22 mouse cellular contexts compared by ENCODE assay signal in the genomic region with DNA sequence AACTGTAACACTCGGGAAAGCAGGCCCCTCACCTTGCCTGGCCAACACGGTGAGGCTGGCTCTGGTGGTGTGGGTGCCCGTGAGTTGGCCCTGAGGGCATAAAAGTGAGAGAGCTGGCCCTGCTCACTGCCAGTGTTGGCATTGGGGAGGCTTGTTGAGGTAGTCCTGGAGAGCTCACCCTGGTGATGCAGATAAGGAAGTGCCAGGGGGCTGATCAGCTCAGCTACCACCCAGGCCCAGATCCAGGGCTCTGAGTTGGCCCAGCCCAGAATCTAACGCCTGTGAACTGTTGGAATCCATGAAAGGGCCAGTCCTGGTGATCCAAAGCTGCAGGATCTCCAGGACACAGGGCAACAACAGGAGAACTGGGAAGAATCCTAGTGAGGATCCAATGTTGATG. TPM values are rescaled to one million over a fixed set of nuclear protein-coding genes. Genes with fewer than 3 reads are reported as not detected.
DNase-seq lines count a peak whose midpoint lies in the region; ATAC-seq and TF ChIP-seq lines count a peak whose summit lies in the region.
"Had no signal": no experiment of that assay in that cellular context is flagged by ENCODE, and none has a peak within 500 bp of the region (broad histone marks: within the 10 kb centered on the region; RNA-seq: fewer than 3 reads in every experiment).

No protein-coding gene starts in this region.

- H3K27me3 ChIP-seq in heart, embryonic 11.5 days (ENCODE audit: control insufficient read depth, insufficient read depth, low read length): no peaks in the 10 kb centered on the region
- no peaks in the 10 kb centered on the region for H3K27me3 ChIP-seq in midbrain, embryonic 10.5 days (ENCODE audit: low read depth, poor library complexity, severe bottlenecking)
- H3K27me3 ChIP-seq in midbrain, postnatal 0 days (ENCODE audit: insufficient read depth, low read length): no peaks in the 10 kb centered on the region
- no peaks in the 10 kb centered on the region for H3K27me3 ChIP-seq in forebrain, postnatal 0 days (ENCODE audit: insufficient read depth, low read length)
- H3K27me3 ChIP-seq: CH12.LX; embryonic facial prominence, embryonic 13.5 days; forebrain, embryonic 12.5 days; heart, embryonic 15.5 days; hindbrain, embryonic 12.5 days; intestine, embryonic 15.5 days had no signal

- ATAC-seq in heart, embryonic 11.5 days (replicated peaks; ENCODE audit: insufficient number of reproducible peaks, low FRiP score, low TSS enrichment): no peak
- no peak for ATAC-seq in midbrain, postnatal 0 days (ENCODE audit: low FRiP score)
- no peak for ATAC-seq in forebrain, postnatal 0 days
- ATAC-seq: forebrain, embryonic 16.5 days; intestine, embryonic 15.5 days had no signal

- H3K9me3 ChIP-seq in heart, embryonic 11.5 days (replicated peaks; ENCODE audit: control insufficient read depth, low read length): no peaks in the 10 kb centered on the region
- H3K9me3 ChIP-seq in midbrain, embryonic 10.5 days (replicated peaks): no peaks in the 10 kb centered on the region
- H3K9me3 ChIP-seq in midbrain, postnatal 0 days (ENCODE audit: low read length): no peaks in the 10 kb centered on the region
- no peaks in the 10 kb centered on the region for H3K9me3 ChIP-seq in forebrain, postnatal 0 days (ENCODE audit: low read length)
- H3K9me3 ChIP-seq: embryonic facial prominence, embryonic 13.5 days; forebrain, embryonic 12.5 days; heart, embryonic 15.5 days; hindbrain, embryonic 12.5 days; intestine, embryonic 15.5 days had no signal

- no peaks in the 10 kb centered on the region for H3K36me3 ChIP-seq in heart, embryonic 11.5 days (ENCODE audit: control insufficient read depth, insufficient read depth, low read length)
- H3K36me3 ChIP-seq in midbrain, embryonic 10.5 days: no peaks in the 10 kb centered on the region
- no peaks in the 10 kb centered on the region for H3K36me3 ChIP-seq in midbrain, postnatal 0 days (ENCODE audit: insufficient read depth, low read length)
- H3K36me3 ChIP-seq in forebrain, postnatal 0 days (ENCODE audit: insufficient read depth): no peaks in the 10 kb centered on the region
- H3K36me3 ChIP-seq: embryonic facial prominence, embryonic 13.5 days; forebrain, embryonic 12.5 days; heart, embryonic 15.5 days; hindbrain, embryonic 12.5 days; intestine, embryonic 15.5 days had no signal

- peak; percentile 17 for DNase-seq in heart, adult 8-10 months (ENCODE audit: low spot score)
- DNase-seq in midbrain, embryonic 10.5 days (ENCODE audit: low spot score): no peak
- DNase-seq in midbrain, postnatal 0 days (ENCODE audit: low spot score): no peak
- DNase-seq in heart, postnatal 10 days: peak; percentile 27 to 40
- DNase-seq in heart, postnatal 4 days: peak; percentile 19
- no peak for DNase-seq in forebrain, postnatal 0 days
- DNase-seq: adrenal gland, adult 2 months; adrenal gland, postnatal 25 days; cerebellum, adult 18-20 months; cerebellum, adult 9-11 months; cerebellum, postnatal 36 days; gastrocnemius, postnatal 14 days; kidney, adult 18-20 months had no signal

- H3K9ac ChIP-seq in heart, embryonic 11.5 days (ENCODE audit: low read depth, low read length): no peak overlapping the region
- no peak overlapping the region for H3K9ac ChIP-seq in midbrain, postnatal 0 days (replicated peaks; ENCODE audit: low read length, poor library complexity, severe bottlenecking)
- no peak overlapping the region for H3K9ac ChIP-seq in forebrain, postnatal 0 days
- H3K9ac ChIP-seq: embryonic facial prominence, embryonic 13.5 days; forebrain, embryonic 12.5 days; heart, embryonic 15.5 days; hindbrain, embryonic 12.5 days; intestine, embryonic 15.5 days had no signal

- H3K27ac ChIP-seq in heart, embryonic 11.5 days (ENCODE audit: low read depth, low read length): no peak overlapping the region
- H3K27ac ChIP-seq in midbrain, embryonic 10.5 days (replicated peaks): peak overlapping the region; percentile 42; the same call in 1 of the 2 replicates
- H3K27ac ChIP-seq in midbrain, postnatal 0 days (ENCODE audit: low read depth, low read length): no peak overlapping the region
- no peak overlapping the region for H3K27ac ChIP-seq in forebrain, postnatal 0 days (ENCODE audit: low read depth, low read length)
- H3K27ac ChIP-seq: embryonic facial prominence, embryonic 13.5 days; forebrain, embryonic 12.5 days; heart, embryonic 15.5 days; hindbrain, embryonic 12.5 days; intestine, embryonic 15.5 days had no signal

- H3K4me1 ChIP-seq in heart, embryonic 11.5 days (ENCODE audit: control insufficient read depth, insufficient read depth, low read length): no peaks in the 10 kb centered on the region
- no peaks in the 10 kb centered on the region for H3K4me1 ChIP-seq in midbrain, embryonic 10.5 days
- H3K4me1 ChIP-seq in midbrain, postnatal 0 days (ENCODE audit: insufficient read depth, low read length): no peaks in the 10 kb centered on the region
- H3K4me1 ChIP-seq in forebrain, postnatal 0 days (ENCODE audit: insufficient read depth): no peaks in the 10 kb centered on the region
- H3K4me1 ChIP-seq: embryonic facial prominence, embryonic 13.5 days; forebrain, embryonic 12.5 days; heart, embryonic 15.5 days; hindbrain, embryonic 12.5 days; intestine, embryonic 15.5 days had no signal

- no peak for TF ChIP-seq CTCF in midbrain, postnatal 0 days (IDR thresholded peaks at IDR 0.05)
- no peak for TF ChIP-seq CTCF in forebrain, postnatal 0 days (IDR thresholded peaks at IDR 0.05; ENCODE audit: low read depth)

- intact Hi-C loops in heart, postnatal 10 days (cut with DNase I): no loop called here

- H3K4me2 ChIP-seq in heart, embryonic 11.5 days: no peak overlapping the region
- H3K4me2 ChIP-seq in midbrain, postnatal 0 days (ENCODE audit: low read depth, low read length, poor library complexity, severe bottlenecking): no peak overlapping the region
- H3K4me2 ChIP-seq in forebrain, postnatal 0 days (ENCODE audit: low read depth): no peak overlapping the region
- H3K4me2 ChIP-seq: embryonic facial prominence, embryonic 13.5 days; forebrain, embryonic 12.5 days; heart, embryonic 15.5 days; hindbrain, embryonic 12.5 days; intestine, embryonic 15.5 days had no signal

- 79% methylated on average over 4 of the region's 4 CpGs for WGBS in heart, embryonic 11.5 days (ENCODE audit: insufficient replicate concordance)
- WGBS in midbrain, embryonic 10.5 days: 91% methylated on average over 4 of the region's 4 CpGs
- WGBS in midbrain, postnatal 0 days: 91% methylated on average over 4 of the region's 4 CpGs
- 80% methylated on average over 4 of the region's 4 CpGs for WGBS in forebrain, postnatal 0 days

- H3K4me3 ChIP-seq in heart, embryonic 11.5 days (ENCODE audit: low read depth, low read length): no peak overlapping the region
- no peak overlapping the region for H3K4me3 ChIP-seq in midbrain, embryonic 10.5 days
- H3K4me3 ChIP-seq in midbrain, postnatal 0 days (ENCODE audit: low read depth, low read length): no peak overlapping the region
- H3K4me3 ChIP-seq in forebrain, postnatal 0 days (ENCODE audit: low read depth, low read length): no peak overlapping the region
- H3K4me3 ChIP-seq: embryonic facial prominence, embryonic 13.5 days; forebrain, embryonic 12.5 days; heart, embryonic 15.5 days; hindbrain, embryonic 12.5 days; intestine, embryonic 15.5 days had no signal

RNA-seq across cellular contexts. Expression of a gene that starts 40.3 kb away (rescaled TPM):
- total RNA-seq in heart, adult 8-10 months (2022): under 1 TPM; 0.20 to 0.41 (median 0.28) TPM
- polyA plus RNA-seq in heart, embryonic 11.5 days (2014; fragmentation: Nextera tagmentation; extraction: Ambion mirVana): 0.08 and 0.30 TPM in 2 replicates
- 0.26 TPM in 1 of 2 replicates, not detected in the other for polyA plus RNA-seq in midbrain, embryonic 10.5 days (2016; fragmentation: Nextera tagmentation; extraction: Ambion mirVana)
- 0.57 and 0.82 TPM in 2 replicates for total RNA-seq in midbrain, postnatal 0 days (2014; rRNA removed)
- polyA plus RNA-seq in midbrain, postnatal 0 days (2015; fragmentation: Nextera tagmentation; extraction: Ambion mirVana): 0.12 and 0.35 TPM in 2 replicates
- total RNA-seq in heart, postnatal 10 days (2021): 1 to 10 TPM in 1 of 2 experiments, under 1 TPM in 1; 0.87 to 1.1 TPM
- total RNA-seq in heart, postnatal 4 days (2021): 1 to 10 TPM; 2.4 to 3.2 TPM
- total RNA-seq in forebrain, postnatal 0 days (2014; rRNA removed): 0.43 and 3.2 TPM in 2 replicates
- 0.13 TPM in 1 of 2 replicates, not detected in the other for polyA plus RNA-seq in forebrain, postnatal 0 days (2015; fragmentation: Nextera tagmentation; extraction: Ambion mirVana)
- total RNA-seq: gastrocnemius, adult 18-20 months had no signal
- polyA plus RNA-seq: forebrain, embryonic 16.5 days had no signal

Comparison
In these comparisons a context has a peak if more than half of its experiments do, and no peak if none do; other contexts are left out.
1. DNase-seq: peak in heart, adult 8-10 months (single experiment), heart, postnatal 10 days (2 of 2) and heart, postnatal 4 days (single experiment); none in midbrain, embryonic 10.5 days (single experiment), midbrain, postnatal 0 days (single experiment) and forebrain, postnatal 0 days (single experiment).